Mouse (Mus musculus) gonadal fat pad, adult 2 months (tissue): ENCODE measurements around the gene Nampt. TPM values are rescaled to one million over a fixed set of nuclear protein-coding genes. Genes with fewer than 3 reads are reported as not detected.

ENCODE experiments used
- DNase-seq: peaks from one replicate; pipeline ENCODE4 v3.0.0-alpha.2; 2012; ENCODE audit warnings: low read depth
- polyA plus RNA-seq: library from polyadenylated mRNA; depleted of rRNA; stranded (reverse); fragments of >200 nt; gene quantifications from 2 replicates; pipeline ENCODE4 v1.2.3, GENCODE M21; 2012; rRNA removed

Nampt gene
- 19.4 and 21.5 TPM in 2 replicates for polyA plus RNA-seq

DNA sequence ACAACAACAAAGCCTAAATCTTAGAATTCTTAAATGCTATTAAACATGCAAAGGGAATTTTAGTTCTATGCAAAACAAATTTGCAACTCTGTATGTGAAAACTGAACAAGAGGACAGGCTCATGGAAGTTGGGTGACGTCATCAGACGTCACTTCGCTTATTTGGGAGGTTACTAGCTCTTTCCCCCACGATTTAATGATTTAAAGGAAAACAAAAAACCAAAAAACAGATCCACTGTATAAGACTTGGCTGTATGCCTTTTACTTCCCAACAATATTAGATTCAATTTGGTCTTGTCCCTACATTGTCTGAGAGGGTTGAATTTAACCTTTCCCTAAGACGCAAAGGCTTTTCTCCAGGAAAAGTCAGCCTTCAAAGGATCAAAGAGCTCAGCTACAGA, at the start of gene Nampt:
TSS of gene Nampt (plus strand) at position 130 of the 400 bp plus-strand sequence.
- no peak for DNase-seq

DNA sequence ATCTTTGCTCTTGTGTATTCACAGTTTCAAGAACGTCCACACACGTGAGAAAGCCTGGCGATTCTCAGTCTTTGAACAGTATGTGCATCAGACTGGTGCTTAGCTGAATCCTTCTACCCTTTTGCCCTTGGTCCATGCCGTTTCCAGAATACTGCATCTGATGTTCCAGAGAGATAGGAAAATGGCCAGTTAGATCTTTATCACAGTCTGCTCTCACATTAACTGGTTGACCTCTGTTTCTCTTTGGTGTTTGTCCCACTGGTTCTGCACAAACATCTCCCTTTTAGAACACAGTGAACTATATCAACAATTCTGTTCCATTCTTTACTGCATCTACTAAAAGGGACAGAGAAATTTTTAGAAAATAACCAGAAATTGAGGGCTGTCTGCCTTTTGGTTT, 48.6 kb upstream of the Nampt start:
- DNase-seq, result no peak

DNA sequence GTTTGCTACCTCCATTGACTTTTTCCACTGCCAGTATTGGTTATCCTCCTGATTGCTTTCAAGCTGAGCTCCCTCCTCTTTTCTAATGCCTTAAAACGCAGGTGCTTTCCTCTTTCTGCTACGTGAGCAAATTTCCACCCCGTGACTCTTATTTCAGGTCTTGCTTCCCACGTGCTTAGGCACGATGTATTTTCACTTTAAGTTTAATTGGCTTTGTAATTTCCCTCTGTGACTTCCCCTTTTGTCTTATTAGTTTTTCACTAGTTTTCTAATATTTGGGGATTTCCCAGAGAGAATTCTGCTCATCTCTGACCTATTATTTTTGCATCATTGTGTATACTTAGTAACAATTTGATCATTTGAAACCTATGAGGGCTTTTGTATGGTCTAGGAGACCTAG, 44.8 kb upstream of the Nampt start:
- DNase-seq, result no peak

DNA sequence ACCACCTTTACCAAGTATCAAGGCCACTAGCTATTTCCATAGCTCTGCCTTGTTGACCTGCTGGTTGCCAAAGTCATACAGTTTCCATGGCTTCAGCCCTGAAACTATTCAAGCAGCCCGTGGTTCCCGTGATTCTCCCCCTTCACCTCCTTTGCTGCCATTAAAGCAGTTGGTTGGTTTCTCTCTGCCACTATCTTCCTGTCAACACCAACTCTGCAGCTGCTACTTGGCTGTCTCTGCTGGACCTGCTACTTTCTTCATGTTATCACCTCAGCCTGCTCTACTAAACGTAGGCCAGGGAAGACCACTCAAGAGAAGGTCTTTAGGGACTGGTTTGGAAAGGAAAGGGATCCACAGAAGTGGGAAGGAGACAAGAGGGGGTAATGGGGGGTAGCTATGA, 30.3 kb upstream of the Nampt start:
- no peak for DNase-seq

DNA sequence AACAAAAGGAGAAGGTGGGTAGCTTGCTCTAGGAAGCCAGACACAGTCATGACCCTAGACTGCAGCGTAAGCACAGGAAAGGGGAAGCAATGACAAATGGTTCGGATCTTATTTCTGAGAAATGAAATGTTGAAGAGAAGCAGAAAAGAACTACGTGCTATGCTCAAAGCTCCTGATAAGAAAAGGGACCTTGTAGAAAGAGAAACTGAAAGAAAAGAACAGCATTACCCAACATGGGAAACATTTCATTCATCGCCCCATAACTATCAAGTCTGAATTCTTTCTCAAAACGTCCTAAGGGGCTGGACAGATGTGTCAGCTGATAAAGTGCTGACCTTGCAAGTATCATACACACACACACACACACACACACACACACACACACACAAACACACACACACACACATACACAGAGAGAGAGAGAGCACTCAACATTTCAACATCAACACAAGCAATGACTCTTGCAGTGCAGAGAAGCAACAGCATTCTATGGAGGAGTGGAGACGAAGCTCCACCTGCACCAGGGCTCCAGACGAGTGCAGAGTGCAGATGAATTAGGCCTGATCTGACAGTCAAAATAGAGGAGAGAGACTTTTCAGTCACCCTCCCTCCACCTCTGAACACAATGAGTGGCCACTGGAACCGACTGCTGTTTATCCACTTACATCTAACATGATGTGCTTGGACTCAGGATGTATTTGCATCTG, 23.4 kb upstream of the Nampt start:
- no peak for DNase-seq

DNA sequence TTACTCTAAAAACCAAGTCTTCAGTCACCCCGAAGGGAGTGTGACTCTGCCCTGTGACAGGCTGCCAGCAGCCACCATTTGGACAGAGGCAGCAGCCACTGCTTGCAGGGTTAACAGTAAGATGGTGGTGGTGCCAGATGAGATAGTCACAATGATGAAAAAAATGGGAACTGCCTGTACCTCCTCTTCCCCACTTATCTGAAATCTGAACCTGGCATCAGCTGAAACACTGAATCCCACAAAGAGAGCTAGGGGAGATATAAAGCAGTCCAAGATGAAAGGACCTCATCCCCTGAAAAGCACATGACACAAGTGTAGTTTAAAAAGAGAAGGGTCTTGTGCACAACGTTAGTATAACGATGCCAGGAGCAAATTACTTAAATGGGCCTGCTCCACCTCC, 21.9 kb upstream of the Nampt start:
- DNase-seq, result no peak

DNA sequence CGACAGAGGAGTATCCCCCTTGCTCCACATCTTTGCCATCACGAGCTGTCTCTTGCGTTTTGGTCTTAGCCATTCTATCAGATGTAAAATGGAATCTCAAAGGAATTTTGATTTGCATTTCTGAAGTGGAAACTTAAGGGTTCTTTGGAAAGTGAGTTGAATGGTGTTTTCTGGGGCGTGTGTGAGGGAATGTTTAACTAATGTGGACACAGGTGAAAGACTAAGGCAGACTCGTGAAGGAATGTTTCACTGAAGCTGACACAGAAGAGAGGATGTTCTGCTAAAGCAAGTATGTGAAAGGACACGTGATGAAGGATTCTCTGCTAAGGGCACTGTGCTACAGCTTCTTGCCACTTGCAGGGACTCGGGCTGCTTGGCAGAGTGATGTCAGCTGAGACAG, 18.3 kb upstream of the Nampt start:
- no peak for DNase-seq

DNA sequence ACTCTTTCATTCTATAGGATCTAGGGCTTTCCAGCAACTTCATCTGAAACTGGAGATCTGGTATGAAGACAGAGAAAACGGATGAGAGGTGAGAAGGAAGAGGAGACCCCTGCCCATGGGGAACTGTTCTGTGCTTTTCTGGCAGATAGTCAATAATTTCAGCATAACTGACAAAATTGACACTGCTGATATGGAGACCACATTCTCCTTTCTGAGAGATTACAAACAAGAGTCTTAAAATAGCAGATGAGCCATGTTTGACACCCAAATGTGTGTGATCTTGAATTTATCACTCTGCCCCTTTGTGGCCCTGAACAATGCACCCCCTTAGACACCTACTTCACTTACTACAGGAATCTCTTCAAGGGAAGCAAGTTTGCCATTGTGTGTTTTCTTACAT, 13.8 kb upstream of the Nampt start:
- no peak for DNase-seq

DNA sequence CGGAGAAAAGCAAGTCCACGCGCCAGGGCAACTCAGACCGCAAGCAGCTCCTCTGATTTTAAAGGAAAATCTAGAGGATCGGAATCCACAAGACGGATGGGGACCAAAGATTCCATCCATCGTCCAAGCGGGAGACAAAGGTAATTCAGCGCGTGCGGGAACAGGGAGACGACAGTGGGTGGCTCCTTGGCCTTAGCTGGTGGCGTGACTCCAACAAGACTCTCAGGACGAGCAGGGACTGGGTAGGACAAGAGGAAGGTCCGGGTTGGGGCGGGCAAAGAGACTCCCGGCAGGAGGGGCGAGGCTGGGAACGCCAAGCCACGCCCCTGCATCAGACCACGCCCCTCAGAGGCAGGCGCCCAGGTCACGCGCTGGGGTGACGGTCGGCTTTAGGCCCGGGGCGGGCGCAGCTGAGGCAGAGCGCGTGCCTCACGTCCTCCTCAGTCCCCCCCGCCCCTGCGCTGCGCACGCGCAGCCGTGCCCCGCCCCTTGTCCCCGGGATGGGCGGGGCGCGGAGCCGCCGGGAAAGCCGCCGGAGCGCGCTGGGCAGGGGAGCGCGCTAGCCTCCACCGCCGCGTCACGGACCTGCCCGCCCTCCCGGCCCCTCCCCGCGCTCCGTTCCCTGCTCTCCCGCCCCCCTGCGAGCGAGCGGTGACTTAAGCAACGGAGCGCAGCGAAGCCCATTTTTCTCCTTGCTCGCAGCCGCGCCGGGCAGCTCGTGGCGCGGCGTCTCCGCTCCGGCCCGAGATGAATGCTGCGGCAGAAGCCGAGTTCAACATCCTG, 669 bp downstream of the Nampt start:
- peak; percentile 75 for DNase-seq

DNA sequence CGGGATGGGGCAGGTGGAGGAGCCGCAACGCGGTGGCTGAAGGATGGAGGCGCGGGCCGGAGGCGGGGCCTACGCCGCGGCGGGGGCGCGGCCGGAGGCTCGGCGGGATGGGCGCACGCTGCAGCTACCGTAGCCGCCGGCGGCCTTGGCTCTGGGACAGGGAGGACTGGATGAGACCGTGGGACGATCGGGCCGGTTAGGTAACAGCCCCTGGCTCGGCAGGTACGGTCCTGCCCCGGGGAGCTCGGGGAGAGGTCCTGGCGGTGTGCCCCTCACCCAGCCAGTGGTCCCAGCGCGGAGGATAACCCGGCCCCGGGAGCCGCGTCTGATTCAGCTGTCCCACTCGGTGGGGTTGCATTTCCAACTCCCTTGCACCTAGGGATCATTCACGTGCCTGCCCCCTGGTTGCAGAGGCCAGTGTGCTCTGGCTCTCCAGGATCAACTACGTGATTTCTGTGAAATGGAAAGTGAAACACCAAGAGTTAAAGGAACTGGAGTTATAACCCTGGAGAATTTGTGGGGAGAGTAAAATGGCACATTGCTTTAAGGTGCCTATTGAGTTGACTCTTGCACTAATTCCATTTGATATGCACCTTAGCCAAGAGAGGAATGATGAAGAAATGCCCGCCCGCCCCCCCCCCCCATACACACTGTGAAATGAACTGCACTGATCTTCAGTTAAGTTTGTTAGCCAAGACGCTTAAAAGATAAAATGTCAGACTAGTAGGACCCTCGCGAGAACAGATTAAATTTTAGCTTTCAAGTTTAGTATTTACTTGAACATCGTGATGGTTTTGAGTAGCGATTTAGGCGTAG, 1.6 kb downstream of the Nampt start:
- DNase-seq, result no peak

DNA sequence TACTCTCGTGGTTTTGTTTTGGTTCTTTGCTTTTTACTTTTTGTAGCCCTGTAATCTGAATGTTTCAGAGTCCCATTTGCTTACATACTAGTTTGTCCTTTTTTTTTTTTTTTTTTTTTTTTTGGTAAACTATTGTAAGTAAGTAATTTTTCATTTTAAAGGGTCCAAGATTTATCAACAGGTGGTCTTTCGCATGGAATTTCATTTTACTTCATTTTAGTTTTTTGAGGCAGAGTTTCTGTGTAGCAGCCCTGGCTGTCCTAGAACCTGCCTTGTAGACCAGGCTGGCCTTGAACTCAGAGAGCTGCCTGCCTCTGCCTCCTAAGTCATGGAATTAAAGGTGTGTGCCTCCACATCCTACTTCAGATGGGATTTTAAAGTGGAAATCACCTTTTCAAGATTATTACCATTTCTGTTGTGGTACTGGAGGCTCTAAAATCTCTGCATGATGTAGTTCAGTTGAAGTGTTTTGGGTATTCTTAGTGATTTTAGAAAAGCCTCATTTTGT, 2.2 kb downstream of the Nampt start:
- DNase-seq, result no peak

DNA sequence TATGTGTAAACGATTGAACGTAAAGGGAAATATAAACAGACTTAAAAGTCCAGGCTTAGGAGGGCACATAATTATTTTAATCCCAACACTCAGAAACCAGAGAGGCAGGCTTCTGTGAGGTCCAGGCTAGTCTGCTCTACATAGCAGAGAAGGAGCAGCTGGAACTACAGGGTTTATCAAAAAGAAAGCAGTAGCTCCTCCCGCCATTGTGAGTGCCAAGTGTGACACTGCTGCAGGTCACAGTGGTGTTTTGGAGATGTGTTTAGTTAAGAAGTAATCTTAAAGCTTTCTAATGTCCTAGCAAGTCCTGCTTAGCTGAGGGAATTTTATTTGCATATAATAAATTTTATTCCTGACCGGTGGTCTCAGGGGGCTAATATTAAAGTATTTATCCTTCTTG, 2.7 kb downstream of the Nampt start:
- DNase-seq, result no peak

DNA sequence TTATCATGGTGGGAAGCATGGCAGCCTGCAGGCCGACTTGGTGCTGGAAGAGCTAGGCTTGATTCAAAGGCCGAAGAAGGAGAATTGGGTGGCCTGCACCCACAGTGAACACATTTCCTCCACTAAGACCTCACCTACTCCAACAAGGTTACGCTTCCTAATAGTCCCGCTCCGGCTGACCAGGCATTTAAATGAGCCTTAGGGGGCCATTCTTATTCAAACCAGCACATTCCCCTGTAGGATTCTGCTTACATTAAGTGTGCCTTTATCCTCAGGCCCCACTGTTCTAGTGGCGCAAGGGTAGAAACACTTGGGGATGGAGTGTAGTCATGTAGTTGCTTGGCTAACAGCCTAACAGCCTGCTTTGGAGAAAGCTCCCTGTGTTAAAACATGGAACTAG, 5.2 kb downstream of the Nampt start:
- no peak for DNase-seq

DNA sequence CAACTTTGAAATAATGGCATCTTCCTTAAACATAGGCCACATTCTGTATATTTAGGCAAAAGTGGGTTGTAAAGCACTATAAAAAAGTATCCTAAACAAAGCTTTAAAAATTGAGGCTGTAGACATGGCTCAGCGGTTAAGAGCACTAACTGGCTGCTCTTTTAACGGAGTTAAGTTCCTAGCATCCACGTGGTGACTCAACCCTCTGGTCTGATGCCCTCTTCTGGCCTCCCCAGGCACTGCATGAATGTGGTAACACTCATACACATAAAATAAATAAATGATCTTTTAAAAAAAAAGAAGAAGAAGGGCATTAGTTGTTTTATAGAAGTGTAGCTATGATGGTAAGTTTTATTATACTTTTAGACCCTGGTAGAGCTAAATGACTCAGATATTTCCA, 7.6 kb downstream of the Nampt start:
- DNase-seq, result no peak

DNA sequence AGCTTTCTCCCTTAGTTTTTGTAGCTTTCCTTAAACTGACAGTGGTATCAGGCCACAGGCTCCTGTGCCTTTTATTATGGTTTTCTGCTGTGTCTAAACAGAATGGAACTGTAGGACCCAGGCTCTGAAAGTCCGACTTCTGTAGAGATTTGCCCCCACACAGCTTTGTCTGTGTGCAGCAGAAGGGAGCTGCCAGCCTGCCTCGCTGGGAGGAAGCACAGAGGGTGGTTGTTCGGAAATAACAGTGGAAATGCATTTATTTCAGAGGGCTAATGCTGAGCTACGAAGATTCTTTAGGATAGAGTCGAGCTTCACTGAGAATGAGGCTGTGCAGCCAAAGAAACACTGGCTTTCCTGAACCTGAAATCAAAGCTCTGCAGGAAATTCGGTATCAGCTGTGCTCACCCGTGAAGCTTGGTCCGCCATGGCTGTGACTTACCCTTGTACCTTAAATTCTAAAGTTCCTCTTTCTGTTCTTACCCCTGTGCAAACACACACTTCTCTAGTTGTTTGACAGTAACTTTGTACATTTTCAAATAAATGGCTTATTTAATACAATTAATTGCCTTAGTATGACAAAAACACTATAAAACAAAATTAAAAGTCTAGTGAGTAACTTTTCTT, 8.9 kb downstream of the Nampt start:
- no peak for DNase-seq

DNA sequence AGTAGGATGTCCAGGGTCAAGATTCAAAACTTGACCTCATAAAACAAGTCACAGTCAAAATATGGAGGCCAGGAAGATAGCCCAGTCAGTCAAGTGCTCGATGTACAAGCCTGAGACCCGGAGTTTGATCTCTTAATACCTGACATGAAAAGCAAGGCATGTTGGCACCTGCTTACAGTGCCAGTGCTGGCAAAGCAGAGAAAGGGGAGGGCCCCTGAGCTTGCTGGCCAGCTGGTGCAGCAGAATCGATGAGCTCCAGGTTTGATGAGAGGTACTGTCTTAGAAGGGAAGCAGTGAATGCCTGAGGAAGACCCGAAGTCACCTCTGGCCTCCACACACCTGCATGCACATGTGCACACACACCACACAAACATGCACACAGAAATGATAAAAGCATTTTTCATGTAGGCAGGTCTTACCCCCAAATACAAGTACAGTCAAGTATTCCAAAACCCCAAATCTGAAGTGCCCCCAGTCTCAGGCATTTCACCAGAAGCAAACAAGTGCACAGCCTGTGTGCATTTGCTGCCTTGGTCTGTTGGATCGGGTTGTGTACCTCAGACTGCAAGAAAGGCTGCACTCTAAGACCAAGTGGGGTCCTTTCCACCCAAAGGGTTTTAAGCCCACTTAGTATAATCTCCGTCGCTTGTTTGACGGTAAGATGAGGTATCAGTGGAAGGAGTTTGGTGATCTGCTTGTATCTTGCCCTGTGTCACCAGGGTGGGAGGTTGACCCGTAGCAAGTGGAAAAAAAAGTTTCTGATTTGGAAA, 10.2 kb downstream of the Nampt start:
- DNase-seq, result peak; percentile 58

DNA sequence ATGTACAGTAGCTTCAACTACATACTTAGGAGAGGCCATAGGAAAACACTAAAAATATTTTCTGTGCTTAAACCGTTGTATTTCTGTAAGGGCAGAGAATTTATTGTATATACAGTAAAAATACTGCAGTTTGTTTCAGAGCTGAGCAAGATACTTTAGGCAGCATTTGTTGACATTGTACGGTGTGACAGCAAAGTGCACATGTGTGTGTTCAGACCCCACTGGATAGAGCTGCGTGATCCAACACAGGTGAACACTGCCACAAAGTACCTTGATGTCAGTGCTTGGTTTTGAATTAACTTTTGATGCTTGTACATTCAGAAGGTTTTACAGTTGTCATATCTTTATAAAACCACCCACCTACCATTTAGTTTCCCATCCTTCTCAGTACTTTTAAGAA, 12.7 kb downstream of the Nampt start:
- DNase-seq, result no peak

DNA sequence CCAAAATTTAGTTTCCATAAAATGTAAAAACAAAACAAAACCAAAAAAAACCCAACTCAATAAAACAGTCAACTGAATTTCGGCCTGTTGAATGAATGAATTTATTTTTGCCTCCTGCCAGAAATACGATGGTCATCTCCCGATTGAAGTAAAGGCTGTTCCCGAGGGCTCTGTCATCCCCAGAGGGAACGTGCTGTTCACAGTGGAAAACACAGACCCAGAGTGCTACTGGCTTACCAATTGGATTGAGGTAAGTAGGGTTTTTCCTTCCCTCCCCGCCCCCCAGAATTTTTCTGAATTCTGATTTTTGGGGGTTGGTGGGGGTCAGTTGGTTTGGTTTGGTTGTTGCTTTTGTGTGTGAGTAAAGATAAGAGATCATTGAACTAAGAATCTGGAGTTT, 15.4 kb downstream of the Nampt start:
- DNase-seq, result no peak

DNA sequence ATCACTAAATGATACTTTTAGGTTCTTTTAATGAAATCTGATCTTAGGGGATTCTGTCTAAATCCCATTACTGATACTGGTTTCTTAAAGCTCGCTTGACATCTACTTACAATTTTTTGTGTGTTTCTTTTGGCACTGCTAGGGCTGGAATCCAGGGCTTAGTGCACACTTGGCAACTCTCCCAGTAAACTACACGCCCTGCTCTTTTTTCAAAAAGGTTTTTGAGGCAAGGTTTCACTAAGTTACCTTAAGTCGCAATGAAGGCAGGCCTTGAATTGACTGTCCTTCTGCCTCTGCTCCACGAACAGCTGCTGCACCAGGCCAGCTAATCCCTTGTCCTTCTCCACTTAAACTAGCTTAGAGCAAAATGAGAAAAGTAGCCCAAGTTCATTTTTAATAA, 15.9 kb downstream of the Nampt start:
- peak; percentile 47 for DNase-seq

DNA sequence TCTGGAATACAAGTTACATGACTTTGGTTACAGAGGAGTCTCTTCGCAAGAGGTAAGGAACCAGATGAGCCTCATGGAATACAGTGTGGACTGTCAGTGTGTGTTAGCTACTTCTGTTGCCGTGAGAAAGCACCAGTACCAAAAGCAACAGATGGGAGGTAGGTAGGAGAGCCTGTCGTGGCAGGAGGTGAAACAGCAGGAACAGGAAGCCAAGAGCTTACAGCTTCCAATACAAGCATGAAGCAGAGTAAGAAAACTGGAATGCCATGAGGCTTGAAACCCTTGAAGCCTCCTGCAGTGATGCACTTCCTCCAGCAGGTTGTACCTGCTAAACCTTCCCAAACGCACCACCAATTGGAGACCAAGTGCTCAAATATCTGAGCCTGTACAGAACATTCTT, 19.1 kb downstream of the Nampt start:
- no peak for DNase-seq

DNA sequence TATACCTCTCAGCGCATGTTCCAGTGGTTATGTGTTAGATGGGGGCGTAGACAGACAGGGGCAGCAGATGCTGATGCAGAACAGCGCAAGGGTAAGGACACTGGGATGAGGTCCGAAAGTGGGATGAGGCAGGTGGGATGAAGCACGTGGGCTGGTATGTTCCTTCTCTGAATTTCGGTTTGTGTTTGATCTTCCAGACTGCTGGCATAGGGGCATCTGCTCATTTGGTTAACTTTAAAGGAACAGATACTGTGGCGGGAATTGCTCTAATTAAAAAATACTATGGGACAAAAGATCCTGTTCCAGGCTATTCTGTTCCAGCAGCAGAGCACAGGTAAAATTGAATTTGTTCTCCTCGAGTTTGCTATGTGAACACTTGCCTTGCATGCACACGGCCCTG, 19.6 kb downstream of the Nampt start:
- DNase-seq, result no peak
